Mouse (Mus musculus) lung, postnatal 25 days (tissue): ENCODE data around the gene Cyp2s1.

Experiments used
- DNase-seq: peaks from one replicate; pipeline ENCODE4 v3.0.0; 2022; ENCODE audit warnings: low spot score

The Cyp2s1 gene

GRCm38 (mm10) chr7:25781321-25781936, 35.3 kb downstream of the Cyp2s1 start:
- DNase-seq = peak; percentile 31

GRCm38 (mm10) chr7:25780753-25781152, 36.0 kb downstream of the Cyp2s1 start:
- DNase-seq = no peak

- no peak for DNase-seq
Observed at GRCm38 (mm10) chr7:25780021-25780420, 36.7 kb downstream of the Cyp2s1 start.

- DNase-seq = no peak
Observed at GRCm38 (mm10) chr7:25768229-25768628, 48.5 kb downstream of the Cyp2s1 start.

GRCm38 (mm10) chr7:25766108-25766507, 50.6 kb downstream of the Cyp2s1 start:
- DNase-seq = no peak

GRCm38 (mm10) chr7:25764221-25764620, 52.5 kb downstream of the Cyp2s1 start:
- DNase-seq = no peak

- DNase-seq = no peak
Observed at GRCm38 (mm10) chr7:25763678-25764077, 53.0 kb downstream of the Cyp2s1 start.

GRCm38 (mm10) chr7:25761354-25761753, 55.4 kb downstream of the Cyp2s1 start:
- no peak for DNase-seq

- DNase-seq = peak; percentile 93
Observed at GRCm38 (mm10) chr7:25756011-25756410, 60.7 kb downstream of the Cyp2s1 start.

- DNase-seq = no peak
Observed at GRCm38 (mm10) chr7:25755468-25755833, 61.3 kb downstream of the Cyp2s1 start.

- DNase-seq = peak; percentile 99
Observed at GRCm38 (mm10) chr7:25754738-25755467, 61.8 kb downstream of the Cyp2s1 start, which contains the start of gene Hnrnpul1. Hnrnpul1 (minus strand) TSS chr7:25754757.

- no peak for DNase-seq
Observed at GRCm38 (mm10) chr7:25754439-25754737, 62.3 kb downstream of the Cyp2s1 start.

GRCm38 (mm10) chr7:25753643-25754438, 62.9 kb downstream of the Cyp2s1 start:
- peak; percentile 27 for DNase-seq

- no peak for DNase-seq
Observed at GRCm38 (mm10) chr7:25753076-25753475, 63.6 kb downstream of the Cyp2s1 start.
